ENCODE assay signal across 28 mouse cellular contexts in genomic region chr9:47412786-47413185, GRCm38 (mm10).
DNase-seq lines count a peak whose midpoint lies in the region; ATAC-seq lines count a peak whose summit lies in the region.
"Had no signal": no experiment of that assay in that cellular context is flagged by ENCODE, and none has a peak within 500 bp of the region (broad histone marks: within the 10 kb centered on the region; RNA-seq: fewer than 3 reads in every experiment).

No protein-coding gene starts in this region.

- no peaks in the 10 kb centered on the region for H3K4me1 ChIP-seq in forebrain, embryonic 14.5 days (ENCODE audit: control insufficient read depth, insufficient read depth, low read length)

- H3K4me3 ChIP-seq in forebrain, embryonic 14.5 days (ENCODE audit: low read depth, low read length): no peak overlapping the region
- H3K4me3 ChIP-seq: forebrain, embryonic 10.5 days; forebrain, embryonic 13.5 days; heart, embryonic 12.5 days; heart, embryonic 15.5 days; hindbrain, embryonic 10.5 days; hindbrain, embryonic 13.5 days; intestine, embryonic 15.5 days had no signal

- 87% methylated on average over 2 of the region's 2 CpGs for WGBS in forebrain, embryonic 14.5 days

- no peak overlapping the region for H3K4me2 ChIP-seq in forebrain, embryonic 14.5 days (ENCODE audit: low read length)
- H3K4me2 ChIP-seq: forebrain, embryonic 13.5 days; heart, embryonic 12.5 days; heart, embryonic 15.5 days; hindbrain, embryonic 13.5 days; intestine, embryonic 15.5 days had no signal

- no peak overlapping the region for H3K9ac ChIP-seq in forebrain, embryonic 14.5 days (ENCODE audit: low read length)
- H3K9ac ChIP-seq: forebrain, embryonic 13.5 days; forebrain, postnatal 0 days; heart, embryonic 12.5 days; heart, embryonic 15.5 days; hindbrain, embryonic 13.5 days; intestine, embryonic 15.5 days had no signal

- peak; percentile 68 for DNase-seq in embryo, embryonic 10 days (ENCODE audit: low spot score)
- DNase-seq in embryo, embryonic 10.5 days (ENCODE audit: low spot score): no peak
- peak; percentile 43 for DNase-seq in MN1 (ENCODE audit: low spot score)
- DNase-seq in embryo, embryonic 9.5 days (ENCODE audit: extremely low spot score): peak; percentile 44
- DNase-seq in forebrain, embryonic 14.5 days (ENCODE audit: low spot score): no peak
- no peak for DNase-seq in testis, postnatal 14 days (ENCODE audit: low spot score)
- DNase-seq: adrenal gland, postnatal 25 days; B cell, adult 2 months; cerebellum, adult 11-12 months; cerebellum, adult 8-10 months; cerebellum, postnatal 10 days; cerebellum, postnatal 36 days; forebrain, postnatal 0 days; gastrocnemius, postnatal 36 days; heart, postnatal 10 days; heart, postnatal 36 days; kidney, adult 11 months; kidney, adult 9 months had no signal

- H3K27ac ChIP-seq in forebrain, embryonic 14.5 days (ENCODE audit: low read depth, low read length): no peak overlapping the region
- H3K27ac ChIP-seq: forebrain, embryonic 10.5 days; forebrain, embryonic 13.5 days; heart, embryonic 15.5 days; hindbrain, embryonic 10.5 days; hindbrain, embryonic 13.5 days; intestine, embryonic 15.5 days had no signal

- ATAC-seq in forebrain, embryonic 14.5 days: no peak
- ATAC-seq: CD4-positive, CD25-positive, alpha-beta regulatory T cell, adult 4 months; forebrain, embryonic 13.5 days; forebrain, postnatal 0 days; hindbrain, embryonic 16.5 days; intestine, embryonic 15.5 days; Patski had no signal

- H3K9me3 ChIP-seq in forebrain, embryonic 14.5 days (replicated peaks; ENCODE audit: control insufficient read depth, low read length): no peaks in the 10 kb centered on the region
- H3K9me3 ChIP-seq: forebrain, embryonic 10.5 days; forebrain, embryonic 13.5 days; heart, embryonic 12.5 days; heart, embryonic 15.5 days; hindbrain, embryonic 10.5 days; hindbrain, embryonic 13.5 days; intestine, embryonic 15.5 days had no signal

- no peaks in the 10 kb centered on the region for H3K36me3 ChIP-seq in forebrain, embryonic 14.5 days (ENCODE audit: control insufficient read depth, insufficient read depth, low read length)
- H3K36me3 ChIP-seq: forebrain, embryonic 10.5 days; heart, embryonic 12.5 days; heart, embryonic 15.5 days; hindbrain, embryonic 10.5 days; hindbrain, embryonic 13.5 days; intestine, embryonic 15.5 days had no signal

- H3K27me3 ChIP-seq in forebrain, embryonic 14.5 days (replicated peaks; ENCODE audit: control insufficient read depth, insufficient read depth, low read length): no peaks in the 10 kb centered on the region
- H3K27me3 ChIP-seq: Patski had no signal

Comparison
In these comparisons a context has a peak if more than half of its experiments do, and no peak if none do; other contexts are left out.
1. DNase-seq: peak in embryo, embryonic 10 days (single experiment), MN1 (single experiment) and embryo, embryonic 9.5 days (single experiment); none in embryo, embryonic 10.5 days (single experiment), forebrain, embryonic 14.5 days (single experiment) and testis, postnatal 14 days (single experiment).